Mouse (Mus musculus) cortical plate, adult 2 months (tissue): Measurements from ENCODE around the gene Zcchc24. TPM values are rescaled to one million over a fixed set of nuclear protein-coding genes. Genes with fewer than 3 reads are reported as not detected.
A peak's percentile ranks its signal among the peaks of the same experiment; 100 is the strongest.

ENCODE experiments used
- H3K27ac ChIP-seq: fragments of 200-500 bp; 2 replicates; pipeline ENCODE4 v1.5.1; 2012; ENCODE audit warnings: low read length, control low read depth, inconsistent platforms; ENCODE audit not compliant: insufficient read depth
- H3K4me1 ChIP-seq: fragments of 200-500 bp; 2 replicates; pipeline ENCODE4 v1.6.1; 2011; ENCODE audit warnings: low read length; ENCODE audit not compliant: control insufficient read depth, insufficient read depth
- H3K4me3 ChIP-seq: fragments of 200-500 bp; 2 replicates; pipeline ENCODE4 v1.5.1; 2011; ENCODE audit warnings: mild to moderate bottlenecking, low read length, control low read depth; ENCODE audit not compliant: insufficient read depth
- CTCF ChIP-seq: fragments of 200-500 bp; IDR thresholded peaks from 2 replicates; pipeline ENCODE4 v1.5.1; 2011; ENCODE audit warnings: mild to moderate bottlenecking, control low read depth, low read length; ENCODE audit not compliant: insufficient read depth; ENCODE audit errors: extremely low read depth
- POLR2A ChIP-seq: fragments of 200-500 bp; IDR thresholded peaks from 2 replicates; pipeline ENCODE4 v1.6.1; 2011; ENCODE audit warnings: mild to moderate bottlenecking, low read length, control low read depth; ENCODE audit not compliant: insufficient read depth; ENCODE audit errors: extremely low read depth
- polyA plus RNA-seq: library from polyadenylated mRNA; depleted of rRNA; stranded (reverse); fragments of >200 nt; gene quantifications from 2 replicates; pipeline ENCODE4 v1.2.3, GENCODE M21; 2012

Gene Zcchc24
- polyA plus RNA-seq, 1 experiment: 52.1 TPM

- Histone ChIP-seq H3K4me1 (no peaks in the 10 kb centered on the region; the same call in 1 of the 2 replicates), H3K4me3 (no peak overlapping the region), H3K27ac (no peak overlapping the region)
- no peak for TF ChIP-seq POLR2A
- TF ChIP-seq CTCF: no peak
Measured at GRCm38 (mm10) chr14:25785210-25785609, 16.4 kb upstream of the Zcchc24 start.

GRCm38 (mm10) chr14:25783220-25783619 lies 14.4 kb upstream of the Zcchc24 start:
- TF ChIP-seq POLR2A (no peak), CTCF (no peak)

GRCm38 (mm10) chr14:25780601-25781000 lies 11.8 kb upstream of the Zcchc24 start:
- Histone ChIP-seq H3K4me1 (no peaks in the 10 kb centered on the region), H3K27ac (no peak overlapping the region), H3K4me3 (no peak overlapping the region)
- TF ChIP-seq POLR2A: no peak
- no peak for TF ChIP-seq CTCF

More at GRCm38 (mm10) chr14:25783220-25783619, 14.4 kb upstream of the Zcchc24 start:
- Histone ChIP-seq H3K4me3 (no peak overlapping the region), H3K4me1 (no peaks in the 10 kb centered on the region), H3K27ac (no peak overlapping the region)

GRCm38 (mm10) chr14:25776294-25776693 lies 7.5 kb upstream of the Zcchc24 start:
- no peaks in the 10 kb centered on the region for H3K4me1 ChIP-seq
- TF ChIP-seq POLR2A: no peak
- no peak for TF ChIP-seq CTCF
- H3K4me3 ChIP-seq: no peak overlapping the region
- H3K27ac ChIP-seq: no peak overlapping the region

GRCm38 (mm10) chr14:25774100-25774499 lies 5.3 kb upstream of the Zcchc24 start:
- no peak for TF ChIP-seq POLR2A
- TF ChIP-seq CTCF: no peak
- Histone ChIP-seq H3K4me1 (no peaks in the 10 kb centered on the region), H3K27ac (no peak overlapping the region), H3K4me3 (no peak overlapping the region)

GRCm38 (mm10) chr14:25773039-25773438 lies 4.2 kb upstream of the Zcchc24 start:
- no peak overlapping the region for H3K27ac ChIP-seq
- no peak overlapping the region for H3K4me3 ChIP-seq
- H3K4me1 ChIP-seq: no peaks in the 10 kb centered on the region
- TF ChIP-seq POLR2A: no peak
- TF ChIP-seq CTCF: no peak

GRCm38 (mm10) chr14:25769626-25770306 lies 927 bp upstream of the Zcchc24 start:
- TF ChIP-seq CTCF: no peak
- no peak for TF ChIP-seq POLR2A
- no peaks in the 10 kb centered on the region for H3K4me1 ChIP-seq
- no peak overlapping the region; the same call in 1 of the 2 replicates for H3K4me3 ChIP-seq
- H3K27ac ChIP-seq: no peak overlapping the region

GRCm38 (mm10) chr14:25768261-25768893 lies 462 bp downstream of the Zcchc24 start:
- Histone ChIP-seq H3K27ac (peak overlapping the region; percentile 91), H3K4me1 (no peaks in the 10 kb centered on the region), H3K4me3 (peak overlapping the region; percentile 35)
- no peak for TF ChIP-seq POLR2A
- no peak for TF ChIP-seq CTCF

GRCm38 (mm10) chr14:25767725-25768203 lies 1.1 kb downstream of the Zcchc24 start:
- TF ChIP-seq CTCF: no peak
- peak overlapping the region; percentile 35 for H3K4me3 ChIP-seq

GRCm38 (mm10) chr14:25766441-25766840 lies 2.4 kb downstream of the Zcchc24 start:
- TF ChIP-seq CTCF (no peak), POLR2A (no peak)
- Histone ChIP-seq H3K4me3 (peak overlapping the region; percentile 35), H3K27ac (peak overlapping the region; percentile 82), H3K4me1 (no peaks in the 10 kb centered on the region)

More at GRCm38 (mm10) chr14:25767725-25768203, 1.1 kb downstream of the Zcchc24 start:
- H3K4me1 ChIP-seq: no peaks in the 10 kb centered on the region
- H3K27ac ChIP-seq: peak overlapping the region; percentile 91
